Mouse (Mus musculus): ENCODE data around the gene Ciao1. TPM values are rescaled to one million over a fixed set of nuclear protein-coding genes. Genes with fewer than 3 reads are reported as not detected.

Gene Ciao1
- polyA plus RNA-seq, 1 experiment from 2014 or later = 62.6 TPM

Other genes with a start within 250 kb of the Ciao1 start
- gene Ap4e1, start 239.1 kb downstream of the Ciao1 start, polyA plus RNA-seq (2014; fragmentation: Nextera tagmentation; extraction: Ambion mirVana) = 10.1 and 12.3 TPM in 2 replicates
- gene Blvra, start 177.2 kb downstream of the Ciao1 start, polyA plus RNA-seq (2014; fragmentation: Nextera tagmentation; extraction: Ambion mirVana) = 55.2 and 56.6 TPM in 2 replicates
- gene Ncaph, start 113.9 kb downstream of the Ciao1 start, polyA plus RNA-seq (2014; fragmentation: Nextera tagmentation; extraction: Ambion mirVana) = 82.5 and 88.2 TPM in 2 replicates
- 22.8 and 26.3 TPM in 2 replicates for gene Itpripl1, start 104.4 kb downstream of the Ciao1 start, polyA plus RNA-seq (2014; fragmentation: Nextera tagmentation; extraction: Ambion mirVana)
- 2.0 and 2.2 TPM in 2 replicates for gene 1810024B03Rik, start 39.5 kb downstream of the Ciao1 start, polyA plus RNA-seq (2014; fragmentation: Nextera tagmentation; extraction: Ambion mirVana)
- gene Snrnp200, start 39.4 kb downstream of the Ciao1 start, polyA plus RNA-seq (2014; fragmentation: Nextera tagmentation; extraction: Ambion mirVana) = 67.8 and 77.2 TPM in 2 replicates
- gene Tmem127, start 92 bp upstream of the Ciao1 start, polyA plus RNA-seq (2014; fragmentation: Nextera tagmentation; extraction: Ambion mirVana) = 20.4 and 21.5 TPM in 2 replicates
- gene Stard7, start 22.4 kb upstream of the Ciao1 start, polyA plus RNA-seq (2014; fragmentation: Nextera tagmentation; extraction: Ambion mirVana) = 93.8 and 94.5 TPM in 2 replicates
- gene Dusp2, start 88.3 kb upstream of the Ciao1 start, polyA plus RNA-seq (2014; fragmentation: Nextera tagmentation; extraction: Ambion mirVana) = 2.5 and 4.5 TPM in 2 replicates
- gene Astl, start 90.8 kb upstream of the Ciao1 start, polyA plus RNA-seq (2014; fragmentation: Nextera tagmentation; extraction: Ambion mirVana) = not detected in 2 replicates
- gene Adra2b, start 115.4 kb upstream of the Ciao1 start, polyA plus RNA-seq (2014; fragmentation: Nextera tagmentation; extraction: Ambion mirVana) = 0.66 and 0.85 TPM in 2 replicates
- gene Gpat2, start 177.4 kb upstream of the Ciao1 start, polyA plus RNA-seq (2014; fragmentation: Nextera tagmentation; extraction: Ambion mirVana) = 0.07 and 0.08 TPM in 2 replicates
- 21.9 and 28.6 TPM in 2 replicates for gene Fahd2a, start 196.7 kb upstream of the Ciao1 start, polyA plus RNA-seq (2014; fragmentation: Nextera tagmentation; extraction: Ambion mirVana)

Measured in intestine, embryonic 14.5 days (tissue).